Mouse (Mus musculus) megakaryocyte, embryonic 14.5 days (primary cell): Measurements from ENCODE around the gene Smagp. TPM values are rescaled to one million over a fixed set of nuclear protein-coding genes. Genes with fewer than 3 reads are reported as not detected.
A peak's percentile ranks its signal among the peaks of the same experiment; 100 is the strongest.
"Not testable (repeated sequence)": the region's sequence is repeated elsewhere in the genome, so short reads cannot be mapped to it uniquely, and the experiment has no call there.

Source experiments
- H3K27me3 ChIP-seq: replicated peaks from 2 replicates; pipeline ENCODE3; 2012; ENCODE audit warnings: inconsistent platforms
- H3K36me3 ChIP-seq: replicated peaks from 2 replicates; pipeline ENCODE3; 2012; ENCODE audit warnings: low read length, inconsistent platforms, mixed read lengths
- H3K4me1 ChIP-seq: 2 replicates; pipeline ENCODE4 v1.6.1; 2012; ENCODE audit warnings: inconsistent platforms
- H3K4me3 ChIP-seq: replicated peaks from 2 replicates; pipeline ENCODE3; 2012; ENCODE audit warnings: moderate library complexity, mild to moderate bottlenecking, inconsistent platforms
- H3K9me3 ChIP-seq: 2 replicates; pipeline ENCODE4 v1.6.1; 2012; ENCODE audit warnings: inconsistent platforms
- FLI1 ChIP-seq: IDR thresholded peaks from 2 replicates; pipeline ENCODE4 v1.6.1; 2012; ENCODE audit warnings: low read length, inconsistent platforms, mixed read lengths
- GATA1 ChIP-seq: IDR thresholded peaks from 3 replicates; pipeline ENCODE4 v1.6.1; 2012; ENCODE audit warnings: mixed read lengths, low read length, inconsistent platforms, borderline replicate concordance
- polyA plus RNA-seq: library from polyadenylated mRNA; stranded (reverse); fragments of >175 nt; gene quantifications from 2 replicates; pipeline ENCODE4 v1.2.3, GENCODE M21; 2012; ENCODE audit warnings: low replicate concordance; ENCODE audit not compliant: insufficient read depth

Smagp gene
- polyA plus RNA-seq, 1 experiment, result 57.2 TPM

GRCm38 (mm10) chr15:100631454-100632170 lies 5.1 kb downstream of the Smagp start:
- no peaks in the 10 kb centered on the region for H3K9me3 ChIP-seq
- H3K4me3 ChIP-seq, result no peak overlapping the region
- peaks cover 35% of the 10 kb centered on the region for H3K27me3 ChIP-seq
- H3K36me3 ChIP-seq, result peaks cover 4% of the 10 kb centered on the region
- TF ChIP-seq FLI1, result no peak
- no peak for TF ChIP-seq GATA1
- H3K4me1 ChIP-seq, result peaks cover 71% of the 10 kb centered on the region

GRCm38 (mm10) chr15:100630126-100630525 lies 6.6 kb downstream of the Smagp start:
- no peak for TF ChIP-seq FLI1
- TF ChIP-seq GATA1, result no peak
- peaks cover 20% of the 10 kb centered on the region for H3K27me3 ChIP-seq
- no peak overlapping the region for H3K4me3 ChIP-seq
- no peaks in the 10 kb centered on the region for H3K9me3 ChIP-seq
- peaks cover 57% of the 10 kb centered on the region for H3K4me1 ChIP-seq
- peaks cover 8% of the 10 kb centered on the region for H3K36me3 ChIP-seq

DNA sequence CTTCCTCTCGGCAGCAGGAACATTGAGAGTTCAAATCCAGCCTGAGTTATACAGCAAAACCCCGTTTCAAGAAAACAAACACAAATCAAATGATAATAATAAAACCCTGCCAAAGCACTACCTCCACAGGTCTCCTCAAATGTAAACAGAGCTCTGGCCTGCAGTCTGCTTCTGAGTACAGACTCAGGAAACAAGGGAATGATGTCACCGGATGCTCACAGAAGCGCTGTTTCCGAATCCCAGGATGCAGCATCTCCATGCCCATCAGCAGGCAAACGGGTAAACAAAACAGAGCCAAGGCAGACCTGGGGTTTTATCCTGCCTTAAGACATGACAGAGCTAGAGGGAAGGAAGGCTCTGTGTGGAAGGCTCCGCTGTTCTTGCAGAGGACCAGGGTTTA lies 7.9 kb downstream of the Smagp start:
- no peak for TF ChIP-seq GATA1
- TF ChIP-seq FLI1, result no peak

GRCm38 (mm10) chr15:100627774-100628370 lies 8.9 kb downstream of the Smagp start:
- Histone ChIP-seq H3K36me3 (peaks cover 14% of the 10 kb centered on the region), H3K27me3 (peaks cover 10% of the 10 kb centered on the region)

More for the DNA sequence above, 7.9 kb downstream of the Smagp start:
- Histone ChIP-seq H3K4me3 (no peak overlapping the region), H3K27me3 (peaks cover 13% of the 10 kb centered on the region), H3K9me3 (no peaks in the 10 kb centered on the region), H3K36me3 (peaks cover 10% of the 10 kb centered on the region), H3K4me1 (peaks cover 63% of the 10 kb centered on the region)

DNA sequence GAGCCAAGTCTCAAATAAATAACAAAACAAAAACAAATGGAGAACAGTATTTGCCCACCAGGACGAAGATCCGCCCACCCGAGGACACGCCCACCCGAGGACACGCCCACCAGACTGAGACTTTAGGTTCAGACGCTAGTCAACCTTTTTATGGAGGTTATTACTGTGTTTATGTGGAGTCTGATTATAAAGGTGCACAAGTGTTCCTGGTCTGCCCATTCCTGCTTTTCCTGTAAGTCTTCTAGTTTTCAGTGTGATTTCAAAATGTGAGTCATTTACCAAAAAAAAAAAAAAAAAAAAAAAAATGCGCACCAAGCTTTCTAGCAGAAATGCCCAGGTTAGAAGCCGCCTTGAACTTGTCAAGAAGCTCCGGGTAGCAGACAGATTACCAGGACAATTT lies 9.5 kb downstream of the Smagp start:
- peaks cover 60% of the 10 kb centered on the region for H3K4me1 ChIP-seq
- no peaks in the 10 kb centered on the region for H3K9me3 ChIP-seq
- H3K4me3 ChIP-seq, result no peak overlapping the region
- peaks cover 15% of the 10 kb centered on the region for H3K36me3 ChIP-seq
- TF ChIP-seq GATA1 (no peak), FLI1 (no peak)
- H3K27me3 ChIP-seq, result peaks cover 10% of the 10 kb centered on the region

More at GRCm38 (mm10) chr15:100627774-100628370, 8.9 kb downstream of the Smagp start:
- H3K9me3 ChIP-seq, result no peaks in the 10 kb centered on the region
- peaks cover 62% of the 10 kb centered on the region for H3K4me1 ChIP-seq
- no peak for TF ChIP-seq FLI1
- no peak for TF ChIP-seq GATA1
- H3K4me3 ChIP-seq, result no peak overlapping the region

- H3K4me1 ChIP-seq, result peaks cover 53% of the 10 kb centered on the region
- H3K27me3 ChIP-seq, result no peaks in the 10 kb centered on the region
- peaks cover 43% of the 10 kb centered on the region for H3K36me3 ChIP-seq
- H3K4me3 ChIP-seq, result no peak overlapping the region
- TF ChIP-seq GATA1, result no peak
- TF ChIP-seq FLI1, result no peak
- H3K9me3 ChIP-seq, result no peaks in the 10 kb centered on the region
Observed at GRCm38 (mm10) chr15:100624435-100624834, 12.3 kb downstream of the Smagp start.

DNA sequence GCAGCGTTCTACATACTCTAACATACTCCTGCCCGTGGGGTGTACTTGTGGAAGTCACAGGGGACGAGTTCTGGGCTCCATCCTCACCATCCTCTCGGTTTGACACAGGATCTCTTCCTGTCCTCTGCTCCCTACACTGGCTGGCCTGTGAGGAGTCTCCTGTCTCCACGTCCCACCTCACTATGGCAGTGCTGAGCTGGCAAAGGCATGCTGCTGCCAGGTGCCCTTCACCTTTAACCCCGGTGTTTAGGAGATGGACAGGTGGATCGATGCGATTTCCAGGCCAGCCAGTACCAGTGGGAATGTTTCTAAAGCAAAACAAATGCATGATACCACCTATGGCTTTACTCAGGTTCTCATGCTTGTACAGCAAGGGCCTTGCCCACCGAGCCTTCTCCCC lies 13.0 kb downstream of the Smagp start:
- Histone ChIP-seq H3K27me3 (no peaks in the 10 kb centered on the region), H3K4me3 (peak overlapping the region; percentile 21), H3K4me1 (peaks cover 53% of the 10 kb centered on the region), H3K36me3 (peaks cover 50% of the 10 kb centered on the region), H3K9me3 (no peaks in the 10 kb centered on the region)
- TF ChIP-seq GATA1, result no peak
- TF ChIP-seq FLI1, result no peak

GRCm38 (mm10) chr15:100622164-100622563 lies 14.6 kb downstream of the Smagp start:
- Histone ChIP-seq H3K36me3 (peaks cover 65% of the 10 kb centered on the region), H3K4me3 (peak overlapping the region; percentile 48), H3K9me3 (no peaks in the 10 kb centered on the region), H3K4me1 (peaks cover 50% of the 10 kb centered on the region), H3K27me3 (no peaks in the 10 kb centered on the region)
- TF ChIP-seq GATA1, result no peak
- TF ChIP-seq FLI1, result no peak

DNA sequence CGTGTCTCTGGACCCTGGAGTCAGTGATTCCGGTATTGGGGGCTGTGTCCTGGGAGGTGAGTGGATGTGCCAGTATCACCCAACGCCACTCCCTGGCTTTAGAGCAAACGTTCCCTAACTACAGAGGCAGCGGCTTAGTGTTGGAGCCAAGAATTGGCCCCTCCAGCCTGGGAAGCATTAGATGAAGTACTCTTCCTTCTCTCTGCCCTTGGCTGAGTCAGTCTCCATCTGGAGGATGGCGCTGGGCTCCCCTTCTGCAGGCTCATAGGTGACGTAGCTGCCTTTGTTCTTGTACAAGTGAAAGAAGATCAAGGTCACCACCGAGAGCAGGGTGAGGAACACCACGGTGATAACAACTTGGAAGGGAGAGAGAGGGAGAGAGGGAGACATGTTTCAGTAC lies 15.1 kb downstream of the Smagp start:
- H3K4me3 ChIP-seq, H3K9me3 ChIP-seq, H3K27me3 ChIP-seq: not testable (repeated sequence)
- peaks cover 55% of the 10 kb centered on the region for H3K4me1 ChIP-seq
- H3K36me3 ChIP-seq, result peaks cover 70% of the 10 kb centered on the region

DNA sequence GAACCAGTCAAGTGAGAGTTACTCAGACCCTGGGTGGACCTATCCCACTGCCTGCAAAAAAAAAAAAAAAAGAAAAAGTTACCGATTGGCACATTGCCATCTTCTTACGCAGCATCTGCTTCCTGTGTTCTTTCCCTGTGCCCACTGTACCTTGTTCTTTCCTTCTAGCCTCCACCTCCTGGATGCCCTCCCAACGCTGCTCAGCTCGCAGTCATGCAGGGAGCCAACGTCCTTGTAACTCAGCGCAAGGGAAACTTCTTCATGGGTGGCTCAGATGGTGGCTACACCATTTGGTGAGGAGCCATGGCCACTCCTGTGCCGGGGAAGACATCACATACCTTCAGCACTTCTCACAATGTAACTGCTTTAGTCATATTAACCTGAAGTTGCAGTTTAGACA lies 17.5 kb downstream of the Smagp start:
- H3K9me3 ChIP-seq, result no peaks in the 10 kb centered on the region
- peaks cover 59% of the 10 kb centered on the region for H3K4me1 ChIP-seq
- no peak overlapping the region for H3K4me3 ChIP-seq
- no peaks in the 10 kb centered on the region for H3K27me3 ChIP-seq
- peaks cover 69% of the 10 kb centered on the region for H3K36me3 ChIP-seq
- TF ChIP-seq GATA1 (no peak), FLI1 (no peak)
